Mouse (Mus musculus): ENCODE measurements at regions not wholly inside any gene's neighbourhood (a gene's known extent, or its start where the extent isn't known, plus 50 kb on each side); places are given as distances from the start of the nearest gene placed in this dataset.
A peak's percentile ranks its signal among the peaks of the same experiment; 100 is the strongest.

- H3K4me1 ChIP-seq (ENCODE audit: control insufficient read depth, insufficient read depth, low read depth, low read length): no peaks in the 10 kb centered on the region
- no peak overlapping the region for H3K4me3 ChIP-seq (ENCODE audit: low read length)
- H3K27me3 ChIP-seq (replicated peaks; ENCODE audit: control insufficient read depth, insufficient read depth, low read length): no peaks in the 10 kb centered on the region
- no peak overlapping the region for H3K9ac ChIP-seq (ENCODE audit: low read depth, low read length)
- no peaks in the 10 kb centered on the region for H3K36me3 ChIP-seq (ENCODE audit: control insufficient read depth, insufficient read depth, low read length)
- no peak overlapping the region for H3K4me2 ChIP-seq (ENCODE audit: low read length)
- WGBS: 80% methylated on average over 1 of the region's 1 CpGs
- H3K27ac ChIP-seq (ENCODE audit: low read depth, low read length): no peak overlapping the region
- no peak for ATAC-seq
- no peaks in the 10 kb centered on the region for H3K9me3 ChIP-seq (ENCODE audit: control insufficient read depth, low read length)
These were observed 211.8 kb upstream of the Atp6ap2 start for GRCm38 (mm10) chrX:12375796-12376195.

- H3K9me3 ChIP-seq (ENCODE audit: control insufficient read depth, low read length): no peaks in the 10 kb centered on the region
- H3K27me3 ChIP-seq (replicated peaks; ENCODE audit: control insufficient read depth, insufficient read depth, low read length): no peaks in the 10 kb centered on the region
- H3K4me3 ChIP-seq (ENCODE audit: low read length): no peak overlapping the region
- WGBS: 88% methylated on average over 6 of the region's 6 CpGs
- no peak for ATAC-seq
- no peak overlapping the region for H3K4me2 ChIP-seq (ENCODE audit: low read length)
- no peak overlapping the region for H3K9ac ChIP-seq (ENCODE audit: low read depth, low read length)
- H3K4me1 ChIP-seq (ENCODE audit: control insufficient read depth, insufficient read depth, low read depth, low read length): no peaks in the 10 kb centered on the region
- H3K27ac ChIP-seq (ENCODE audit: low read depth, low read length): no peak overlapping the region
- H3K36me3 ChIP-seq (ENCODE audit: control insufficient read depth, insufficient read depth, low read length): no peaks in the 10 kb centered on the region
These were observed 211.2 kb upstream of the Atp6ap2 start for GRCm38 (mm10) chrX:12376238-12376980.

GRCm38 (mm10) chrX:12377441-12377840, 210.2 kb upstream of the Atp6ap2 start:
- Histone ChIP-seq H3K27ac (ENCODE audit: low read depth, low read length) (no peak overlapping the region), H3K4me3 (ENCODE audit: low read length) (no peak overlapping the region), H3K4me1 (ENCODE audit: control insufficient read depth, insufficient read depth, low read depth, low read length) (no peaks in the 10 kb centered on the region), H3K27me3 (replicated peaks; ENCODE audit: control insufficient read depth, insufficient read depth, low read length) (no peaks in the 10 kb centered on the region), H3K9ac (ENCODE audit: low read depth, low read length) (no peak overlapping the region), H3K36me3 (ENCODE audit: control insufficient read depth, insufficient read depth, low read length) (no peaks in the 10 kb centered on the region), H3K4me2 (ENCODE audit: low read length) (no peak overlapping the region), H3K9me3 (ENCODE audit: control insufficient read depth, low read length) (no peaks in the 10 kb centered on the region)
- WGBS: 81% methylated on average over 7 of the region's 7 CpGs
- ATAC-seq: no peak

GRCm38 (mm10) chrX:12392145-12392825, 195.3 kb upstream of the Atp6ap2 start:
- Histone ChIP-seq H3K27me3 (replicated peaks; ENCODE audit: control insufficient read depth, insufficient read depth, low read length) (no peaks in the 10 kb centered on the region), H3K4me1 (ENCODE audit: control insufficient read depth, insufficient read depth, low read depth, low read length) (no peaks in the 10 kb centered on the region), H3K9ac (ENCODE audit: low read depth, low read length) (no peak overlapping the region), H3K4me2 (ENCODE audit: low read length) (no peak overlapping the region), H3K36me3 (ENCODE audit: control insufficient read depth, insufficient read depth, low read length) (no peaks in the 10 kb centered on the region), H3K4me3 (ENCODE audit: low read length) (no peak overlapping the region), H3K27ac (ENCODE audit: low read depth, low read length) (no peak overlapping the region), H3K9me3 (ENCODE audit: control insufficient read depth, low read length) (no peaks in the 10 kb centered on the region)
- WGBS: 65% methylated on average over 7 of the region's 7 CpGs
- peak; percentile 79 for ATAC-seq

DNA sequence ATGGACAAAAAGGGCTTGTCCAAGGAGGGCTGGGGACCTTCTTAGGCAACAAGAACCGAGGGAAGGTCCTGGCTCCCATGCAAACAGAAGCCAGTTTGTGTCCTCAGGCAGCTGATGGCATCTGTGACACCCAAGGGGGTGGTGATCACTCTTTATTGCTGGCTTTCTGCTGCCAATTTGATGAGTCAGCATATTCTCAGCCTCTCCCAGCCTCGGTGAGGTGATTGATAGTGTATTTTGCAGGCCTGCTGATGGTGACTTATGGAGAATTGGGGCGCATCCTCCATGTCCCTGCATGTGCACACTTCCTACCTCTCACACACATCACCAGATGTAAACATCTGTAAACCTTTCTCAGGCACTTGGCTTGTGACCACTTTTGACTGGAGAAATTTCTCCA, 178.3 kb upstream of the Atp6ap2 start:
- WGBS: 54% methylated on average over 3 of the region's 3 CpGs
- Histone ChIP-seq H3K4me3 (ENCODE audit: low read length) (no peak overlapping the region), H3K9me3 (ENCODE audit: control insufficient read depth, low read length) (0 out of 2 replicates have a peak, but pooled peaks cover 2% of the 10 kb centered on the region), H3K27ac (ENCODE audit: low read depth, low read length) (no peak overlapping the region), H3K27me3 (replicated peaks; ENCODE audit: control insufficient read depth, insufficient read depth, low read length) (no peaks in the 10 kb centered on the region), H3K4me1 (ENCODE audit: control insufficient read depth, insufficient read depth, low read depth, low read length) (no peaks in the 10 kb centered on the region), H3K4me2 (ENCODE audit: low read length) (no peak overlapping the region), H3K36me3 (ENCODE audit: control insufficient read depth, insufficient read depth, low read length) (no peaks in the 10 kb centered on the region), H3K9ac (ENCODE audit: low read depth, low read length) (no peak overlapping the region)
- ATAC-seq: no peak

- Histone ChIP-seq H3K4me1 (ENCODE audit: control insufficient read depth, insufficient read depth, low read depth, low read length) (no peaks in the 10 kb centered on the region), H3K27ac (ENCODE audit: low read depth, low read length) (no peak overlapping the region), H3K27me3 (replicated peaks; ENCODE audit: control insufficient read depth, insufficient read depth, low read length) (no peaks in the 10 kb centered on the region), H3K4me3 (ENCODE audit: low read length) (no peak overlapping the region), H3K36me3 (ENCODE audit: control insufficient read depth, insufficient read depth, low read length) (no peaks in the 10 kb centered on the region), H3K9ac (ENCODE audit: low read depth, low read length) (no peak overlapping the region), H3K4me2 (ENCODE audit: low read length) (no peak overlapping the region), H3K9me3 (ENCODE audit: control insufficient read depth, low read length) (no peaks in the 10 kb centered on the region)
- ATAC-seq: no peak
- 79% methylated on average over 6 of the region's 6 CpGs for WGBS
These were observed 162.0 kb upstream of the Atp6ap2 start for GRCm38 (mm10) chrX:12425566-12425965.

GRCm38 (mm10) chrX:12426664-12427063, 160.9 kb upstream of the Atp6ap2 start:
- Histone ChIP-seq H3K4me1 (ENCODE audit: control insufficient read depth, insufficient read depth, low read depth, low read length) (no peaks in the 10 kb centered on the region), H3K4me3 (ENCODE audit: low read length) (no peak overlapping the region), H3K27me3 (replicated peaks; ENCODE audit: control insufficient read depth, insufficient read depth, low read length) (no peaks in the 10 kb centered on the region), H3K36me3 (ENCODE audit: control insufficient read depth, insufficient read depth, low read length) (no peaks in the 10 kb centered on the region), H3K4me2 (ENCODE audit: low read length) (no peak overlapping the region), H3K9ac (ENCODE audit: low read depth, low read length) (no peak overlapping the region), H3K9me3 (ENCODE audit: control insufficient read depth, low read length) (no peaks in the 10 kb centered on the region), H3K27ac (ENCODE audit: low read depth, low read length) (no peak overlapping the region)
- 45% methylated on average over 4 of the region's 4 CpGs for WGBS
- no peak for ATAC-seq

- Histone ChIP-seq H3K9ac (ENCODE audit: low read depth, low read length) (no peak overlapping the region), H3K36me3 (ENCODE audit: control insufficient read depth, insufficient read depth, low read length) (no peaks in the 10 kb centered on the region), H3K4me3 (ENCODE audit: low read length) (no peak overlapping the region), H3K4me1 (ENCODE audit: control insufficient read depth, insufficient read depth, low read depth, low read length) (no peaks in the 10 kb centered on the region), H3K27ac (ENCODE audit: low read depth, low read length) (no peak overlapping the region), H3K4me2 (ENCODE audit: low read length) (no peak overlapping the region), H3K9me3 (ENCODE audit: control insufficient read depth, low read length) (no peaks in the 10 kb centered on the region), H3K27me3 (replicated peaks; ENCODE audit: control insufficient read depth, insufficient read depth, low read length) (no peaks in the 10 kb centered on the region)
- WGBS: 91% methylated on average over 2 of the region's 2 CpGs
- no peak for ATAC-seq
These were observed 155.3 kb upstream of the Atp6ap2 start for GRCm38 (mm10) chrX:12432289-12432688.

GRCm38 (mm10) chrX:12435656-12436055, 151.9 kb upstream of the Atp6ap2 start:
- H3K4me3 ChIP-seq (ENCODE audit: low read length): no peak overlapping the region
- H3K36me3 ChIP-seq (ENCODE audit: control insufficient read depth, insufficient read depth, low read length): no peaks in the 10 kb centered on the region
- H3K9ac ChIP-seq (ENCODE audit: low read depth, low read length): no peak overlapping the region
- WGBS: 42% methylated on average over 8 of the region's 8 CpGs
- peak; percentile 27; the same call in 1 of the 2 replicates for ATAC-seq
- no peaks in the 10 kb centered on the region for H3K27me3 ChIP-seq (replicated peaks; ENCODE audit: control insufficient read depth, insufficient read depth, low read length)
- H3K4me2 ChIP-seq (ENCODE audit: low read length): no peak overlapping the region
- H3K4me1 ChIP-seq (ENCODE audit: control insufficient read depth, insufficient read depth, low read depth, low read length): no peaks in the 10 kb centered on the region
- no peak overlapping the region for H3K27ac ChIP-seq (ENCODE audit: low read depth, low read length)
- no peaks in the 10 kb centered on the region for H3K9me3 ChIP-seq (ENCODE audit: control insufficient read depth, low read length)

All from hindbrain, embryonic 16.5 days (tissue).